Mouse (Mus musculus) ES-E14 (cell line): ENCODE measurements around the gene Babam1. TPM values are rescaled to one million over a fixed set of nuclear protein-coding genes. Genes with fewer than 3 reads are reported as not detected.

ENCODE experiments used
- DNase-seq: peaks from one replicate; pipeline ENCODE4 v3.0.0-alpha.2; 2013; ENCODE audit warnings: low read depth, low spot score
- H3K27ac ChIP-seq: 2 replicates; pipeline ENCODE4 v1.5.1; 2012; ENCODE audit warnings: low read depth, mild to moderate bottlenecking, low read length, moderate library complexity, mixed read lengths; ENCODE audit not compliant: poor library complexity, insufficient read depth, severe bottlenecking
- H3K36me3 ChIP-seq: 2 replicates; pipeline ENCODE4 v1.6.1; 2012; ENCODE audit warnings: mild to moderate bottlenecking, low read length, moderate library complexity, mixed read lengths; ENCODE audit not compliant: control insufficient read depth, poor library complexity, insufficient read depth, severe bottlenecking
- H3K4me1 ChIP-seq, 2 experiments: fragments of 150-350 bp in 1 of 2; sonication (generic) in 1 of 2; 2 replicates each; pipeline ENCODE4 v1.6.1; 2012; ENCODE audit warnings: low read length in 2 of 2, mild to moderate bottlenecking in 1 of 2, mixed read lengths in 1 of 2; ENCODE audit not compliant: control insufficient read depth in 2 of 2, insufficient read depth in 2 of 2, poor library complexity in 1 of 2
- H3K4me3 ChIP-seq, 2 experiments: fragments of 150-350 bp in 1 of 2; sonication (generic) in 1 of 2; 2 replicates each; pipeline ENCODE4 v1.5.1; 2012; ENCODE audit warnings: low read length in 2 of 2, low read depth in 1 of 2, mild to moderate bottlenecking in 1 of 2, mixed read lengths in 1 of 2; ENCODE audit not compliant: insufficient read depth in 1 of 2, poor library complexity in 1 of 2, severe bottlenecking in 1 of 2
- H3K9ac ChIP-seq: 2 replicates; pipeline ENCODE4 v1.6.1; 2012; ENCODE audit warnings: low read depth, mild to moderate bottlenecking, low read length, mixed read lengths; ENCODE audit not compliant: poor library complexity, insufficient read depth, severe bottlenecking
- H3K9me3 ChIP-seq: fragments of 150-350 bp; sonication (generic); 2 replicates; pipeline ENCODE4 v1.6.1; 2012; ENCODE audit warnings: low read depth, mild to moderate bottlenecking, low read length; ENCODE audit not compliant: control insufficient read depth, insufficient read depth
- CHD2 ChIP-seq: IDR thresholded peaks from 2 replicates; pipeline ENCODE4 v1.6.1; 2014; ENCODE audit warnings: mild to moderate bottlenecking, low read depth, low read length, inconsistent platforms
- HCFC1 ChIP-seq: IDR thresholded peaks from 2 replicates; pipeline ENCODE4 v1.6.1; 2012; ENCODE audit warnings: low read length, inconsistent platforms, borderline replicate concordance; ENCODE audit not compliant: insufficient read depth
- MAFK ChIP-seq: IDR thresholded peaks from 2 replicates; pipeline ENCODE4 v1.6.1; 2014; ENCODE audit warnings: mild to moderate bottlenecking, low read depth, low read length, inconsistent platforms; ENCODE audit not compliant: insufficient read depth
- ZC3H11A ChIP-seq: IDR thresholded peaks from 2 replicates; pipeline ENCODE4 v1.6.1; 2012; ENCODE audit warnings: low read depth, mild to moderate bottlenecking, inconsistent platforms, low read length, borderline replicate concordance
- ZNF384 ChIP-seq: IDR thresholded peaks from 2 replicates; pipeline ENCODE4 v1.6.1; 2012; ENCODE audit warnings: low read depth, low read length, inconsistent platforms
- in situ Hi-C, 2 experiments: fragments of 600-800 bp; cut with MboI; formaldehyde crosslinking; loops; one replicate each; pipeline ENCODE4 v1.15.1; 2025; ENCODE audit warnings: low sequenced_read_pairs in 2 of 2, inconsistent platforms in 1 of 2; ENCODE audit not compliant: unreplicated experiment in 2 of 2
- total RNA-seq: library from RNA; depleted of rRNA; stranded (reverse); fragments of 300-350 nt; gene quantifications from 2 replicates; pipeline ENCODE4 v1.2.3, GENCODE M21; 2012; rRNA removed

Gene Babam1
- 40.7 and 47.4 TPM in 2 replicates for total RNA-seq

- H3K4me1 ChIP-seq: peaks cover 0 to 8% of the 10 kb centered on the region in 2 experiments; a peak in 1 of 4 replicates
- DNase-seq: peak; percentile 91
- H3K4me3 ChIP-seq: peak within 1 kb of the TSS; percentile 77 to 100
- TF ChIP-seq MAFK: no peak
- peak; percentile 96 for TF ChIP-seq HCFC1
- no peak for TF ChIP-seq ZNF384
- peak; percentile 27; the same call in 1 of the 2 replicates for TF ChIP-seq CHD2
- no peak for TF ChIP-seq ZC3H11A
- H3K27ac ChIP-seq: 0 out of 2 replicates have a peak within 1 kb of the TSS, but pooled peaks have one; percentile 41
- peaks cover 17% of the 10 kb centered on the region for H3K36me3 ChIP-seq
- in situ Hi-C loops: no loop called here
- peak within 1 kb of the TSS; percentile 78 for H3K9ac ChIP-seq
- no peaks in the 10 kb centered on the region for H3K9me3 ChIP-seq
Measured at GRCm38 (mm10) chr8:71396639-71397305, at the start of gene Babam1. TSS of gene Babam1 (plus strand) at chr8:71396861.

- in situ Hi-C loops: no loop called here
- TF ChIP-seq CHD2: no peak
Measured at GRCm38 (mm10) chr8:71351117-71351516, 45.5 kb upstream of the Babam1 start.

DNA sequence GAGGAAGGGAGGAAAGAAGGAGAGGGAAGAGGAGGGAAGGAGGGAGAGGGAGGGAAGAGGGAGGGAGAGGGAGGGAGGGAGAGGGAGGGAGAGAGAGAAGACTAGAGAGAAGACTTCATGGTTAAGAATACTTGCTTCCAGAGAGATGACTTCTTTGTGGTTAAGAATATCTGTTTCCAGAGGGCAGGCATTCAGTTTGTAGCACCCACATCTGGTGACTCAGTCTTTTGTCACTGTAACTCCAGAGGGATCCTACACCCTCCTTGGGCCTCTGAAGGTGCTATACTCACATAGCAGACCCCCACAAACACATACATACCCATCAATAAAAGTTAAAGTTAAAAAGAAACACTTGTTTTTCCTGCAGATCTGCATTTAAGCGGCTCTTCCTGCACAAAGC is 45.1 kb upstream of the Babam1 start:
- in situ Hi-C loops: no loop called here
- Histone ChIP-seq H3K36me3 (peaks cover 75% of the 10 kb centered on the region), H3K4me1 (no peaks in the 10 kb centered on the region), H3K27ac (no peak overlapping the region), H3K9ac (no peak overlapping the region), H3K9me3 (no peaks in the 10 kb centered on the region), H3K4me3 (no peak overlapping the region)
- no peak for TF ChIP-seq ZNF384
- TF ChIP-seq MAFK: no peak
- TF ChIP-seq CHD2: no peak
- TF ChIP-seq HCFC1: no peak
- TF ChIP-seq ZC3H11A: no peak
- no peak for DNase-seq

More at GRCm38 (mm10) chr8:71351117-71351516, 45.5 kb upstream of the Babam1 start:
- H3K27ac ChIP-seq: no peak overlapping the region
- H3K4me3 ChIP-seq: no peak overlapping the region
- H3K4me1 ChIP-seq: no peaks in the 10 kb centered on the region
- DNase-seq: no peak
- H3K9ac ChIP-seq: no peak overlapping the region
- H3K9me3 ChIP-seq: no peaks in the 10 kb centered on the region
- H3K36me3 ChIP-seq: peaks cover 75% of the 10 kb centered on the region

DNA sequence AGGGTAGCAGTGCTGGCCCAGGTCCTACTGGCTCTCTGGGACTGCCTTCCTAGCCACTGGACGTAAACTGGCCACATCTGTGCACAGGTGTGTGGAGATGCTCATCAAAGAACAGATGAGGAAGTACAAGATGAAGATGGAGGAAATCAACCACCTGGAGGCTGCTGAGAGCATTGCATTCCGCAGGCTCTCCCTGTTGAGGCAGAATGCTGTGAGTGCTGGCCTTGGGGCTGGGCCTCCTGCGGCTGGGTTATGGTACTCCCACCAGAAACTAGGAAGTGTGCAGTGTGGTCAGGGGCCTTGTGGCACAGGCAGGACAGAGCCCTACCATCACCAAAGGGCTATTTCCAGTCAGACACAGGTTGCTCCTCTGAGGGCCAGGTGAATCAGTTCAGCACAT is 38.6 kb upstream of the Babam1 start:
- H3K27ac ChIP-seq: no peak overlapping the region
- in situ Hi-C loops: no loop called here
- H3K4me3 ChIP-seq: no peak overlapping the region
- H3K9ac ChIP-seq: no peak overlapping the region
- peaks cover 2 to 14% of the 10 kb centered on the region in 2 experiments; a peak in 2 of 4 replicates for H3K4me1 ChIP-seq
- TF ChIP-seq ZNF384 (no peak), ZC3H11A (no peak), HCFC1 (no peak), CHD2 (no peak), MAFK (no peak)
- H3K9me3 ChIP-seq: no peaks in the 10 kb centered on the region
- no peak for DNase-seq
- peaks cover 44% of the 10 kb centered on the region for H3K36me3 ChIP-seq
